Mouse (Mus musculus) small intestine, adult 2 months (tissue): Measurements from ENCODE around the gene Magi1. TPM values are rescaled to one million over a fixed set of nuclear protein-coding genes. Genes with fewer than 3 reads are reported as not detected.

Source experiments
- H3K27ac ChIP-seq: fragments of 200-500 bp; 2 replicates; pipeline ENCODE4 v1.5.1; 2012; ENCODE audit warnings: low read depth, low read length, control low read depth, inconsistent platforms; ENCODE audit not compliant: insufficient read depth
- H3K27me3 ChIP-seq: fragments of 200-500 bp; 2 replicates; pipeline ENCODE4 v1.6.1; 2012; ENCODE audit warnings: mild to moderate bottlenecking, moderate library complexity, low read length, inconsistent platforms; ENCODE audit not compliant: control insufficient read depth, insufficient read depth
- H3K36me3 ChIP-seq: fragments of 200-500 bp; 2 replicates; pipeline ENCODE4 v1.6.1; 2012; ENCODE audit warnings: mild to moderate bottlenecking, low read length, control low read depth, inconsistent platforms; ENCODE audit not compliant: control insufficient read depth, insufficient read depth
- H3K4me1 ChIP-seq: fragments of 200-500 bp; 2 replicates; pipeline ENCODE4 v1.6.1; 2012; ENCODE audit warnings: low read length, inconsistent platforms, mixed read lengths; ENCODE audit not compliant: control insufficient read depth, insufficient read depth, insufficient read length
- H3K4me3 ChIP-seq: fragments of 200-500 bp; 2 replicates; pipeline ENCODE4 v1.5.1; 2012; ENCODE audit warnings: low read depth, mild to moderate bottlenecking, control low read depth, inconsistent platforms, low read length, moderate library complexity
- CTCF ChIP-seq: fragments of 200-500 bp; IDR thresholded peaks from 2 replicates; pipeline ENCODE4 v1.5.1; 2012; ENCODE audit warnings: low read depth, mild to moderate bottlenecking, control low read depth, inconsistent platforms, low read length, moderate library complexity, mixed read lengths; ENCODE audit not compliant: insufficient replicate concordance, insufficient read length; ENCODE audit errors: extremely low read depth
- POLR2A ChIP-seq: fragments of 200-500 bp; IDR thresholded peaks from 2 replicates; pipeline ENCODE4 v1.6.1; 2012; ENCODE audit warnings: low read depth, mild to moderate bottlenecking, control low read depth, inconsistent platforms, low read length, moderate library complexity
- WGBS: fragments of 180-500 bp; shearing (Covaris S2); methylation state at CpG from one replicate; pipeline ENCODE4 v1.1.7; 2018; 5-methylcytosine and 5-hydroxymethylcytosine counted together
- polyA plus RNA-seq: library from polyadenylated mRNA; depleted of rRNA; stranded (reverse); fragments of >200 nt; gene quantifications from 2 replicates; pipeline ENCODE4 v1.2.3, GENCODE M21; 2012

Magi1 gene
- polyA plus RNA-seq, 1 experiment = 7.0 TPM

GRCm38 (mm10) chr6:93838398-93838797 lies 445.3 kb downstream of the Magi1 start:
- H3K36me3 ChIP-seq = no peaks in the 10 kb centered on the region
- no peak overlapping the region for H3K27ac ChIP-seq
- 94% methylated on average over 4 of the region's 4 CpGs for WGBS
- no peak overlapping the region for H3K4me3 ChIP-seq
- peaks cover 3% of the 10 kb centered on the region; the same call in 1 of the 2 replicates for H3K4me1 ChIP-seq
- TF ChIP-seq CTCF (no peak), POLR2A (no peak)
- H3K27me3 ChIP-seq = no peaks in the 10 kb centered on the region

- Histone ChIP-seq H3K36me3 (no peaks in the 10 kb centered on the region), H3K4me3 (no peak overlapping the region), H3K27me3 (no peaks in the 10 kb centered on the region), H3K27ac (no peak overlapping the region), H3K4me1 (peaks cover 3% of the 10 kb centered on the region; the same call in 1 of the 2 replicates)
- TF ChIP-seq POLR2A (no peak), CTCF (no peak)
- WGBS = 80% methylated on average over 5 of the region's 5 CpGs
Measured at GRCm38 (mm10) chr6:93836585-93836984, 447.1 kb downstream of the Magi1 start.

- no peak for TF ChIP-seq CTCF
- TF ChIP-seq POLR2A = no peak
- no peaks in the 10 kb centered on the region for H3K36me3 ChIP-seq
- H3K4me1 ChIP-seq = peaks cover 3% of the 10 kb centered on the region; the same call in 1 of the 2 replicates
- no peaks in the 10 kb centered on the region for H3K27me3 ChIP-seq
- no peak overlapping the region for H3K27ac ChIP-seq
- no peak overlapping the region for H3K4me3 ChIP-seq
- WGBS = 54% methylated on average over 4 of the region's 4 CpGs
Measured at GRCm38 (mm10) chr6:93835211-93835610, 448.5 kb downstream of the Magi1 start.

GRCm38 (mm10) chr6:93828262-93828661 lies 455.5 kb downstream of the Magi1 start:
- Histone ChIP-seq H3K27me3 (no peaks in the 10 kb centered on the region), H3K4me3 (no peak overlapping the region), H3K4me1 (no peaks in the 10 kb centered on the region), H3K36me3 (no peaks in the 10 kb centered on the region), H3K27ac (no peak overlapping the region)
- TF ChIP-seq POLR2A (no peak), CTCF (no peak)
- 23% methylated on average over 6 of the region's 6 CpGs for WGBS

GRCm38 (mm10) chr6:93826875-93827274 lies 456.8 kb downstream of the Magi1 start:
- H3K27me3 ChIP-seq = no peaks in the 10 kb centered on the region
- WGBS = 15% methylated on average over 4 of the region's 4 CpGs
- H3K36me3 ChIP-seq = no peaks in the 10 kb centered on the region
- H3K27ac ChIP-seq = no peak overlapping the region
- no peak overlapping the region for H3K4me3 ChIP-seq
- H3K4me1 ChIP-seq = no peaks in the 10 kb centered on the region
- TF ChIP-seq CTCF (no peak), POLR2A (no peak)

GRCm38 (mm10) chr6:93822221-93822897 lies 461.4 kb downstream of the Magi1 start:
- Histone ChIP-seq H3K27ac (no peak overlapping the region), H3K4me3 (no peak overlapping the region), H3K4me1 (no peaks in the 10 kb centered on the region), H3K36me3 (no peaks in the 10 kb centered on the region), H3K27me3 (no peaks in the 10 kb centered on the region)
- 76% methylated on average over 9 of the region's 9 CpGs for WGBS
- no peak for TF ChIP-seq POLR2A
- TF ChIP-seq CTCF = no peak

GRCm38 (mm10) chr6:93821512-93821911 lies 462.2 kb downstream of the Magi1 start:
- TF ChIP-seq POLR2A (no peak), CTCF (no peak)
- Histone ChIP-seq H3K4me3 (no peak overlapping the region), H3K36me3 (no peaks in the 10 kb centered on the region), H3K27ac (no peak overlapping the region), H3K4me1 (no peaks in the 10 kb centered on the region), H3K27me3 (no peaks in the 10 kb centered on the region)
- WGBS = 77% methylated on average over 7 of the region's 7 CpGs
